Mouse (Mus musculus) liver, embryonic 13.5 days (tissue): ENCODE measurements at regions not wholly inside any gene's neighbourhood (a gene's known extent, or its start where the extent isn't known, plus 50 kb on each side); places are given as distances from the start of the nearest gene placed in this dataset.

ENCODE experiments used
- ATAC-seq: fragments of 200-750 bp; cut with Nextera tagmentation; 2 replicates; pipeline ENCODE4 v1.8.0; 2017; ENCODE audit warnings: low read depth, mild to moderate bottlenecking, moderate number of reproducible peaks, moderate library complexity
- DNase-seq: peaks from one replicate; pipeline ENCODE4 v3.0.0; 2022
- H3K27ac ChIP-seq: fragments of 300-500 bp; sonication (generic); 2 replicates; pipeline ENCODE4 v1.5.1; 2015; ENCODE audit warnings: moderate library complexity, mild to moderate bottlenecking, inconsistent platforms
- H3K27me3 ChIP-seq: fragments of 300-500 bp; sonication (generic); 2 replicates; pipeline ENCODE4 v1.6.1; 2015; ENCODE audit warnings: mild to moderate bottlenecking, inconsistent platforms
- H3K36me3 ChIP-seq: fragments of 300-500 bp; sonication (generic); 2 replicates; pipeline ENCODE4 v1.6.1; 2015; ENCODE audit warnings: mild to moderate bottlenecking, inconsistent platforms
- H3K4me1 ChIP-seq: fragments of 300-500 bp; sonication (generic); replicated peaks from 2 replicates; pipeline ENCODE4 v1.6.1; 2015; ENCODE audit warnings: inconsistent platforms
- H3K4me2 ChIP-seq: fragments of 300-500 bp; sonication (generic); 2 replicates; pipeline ENCODE4 v1.6.1; 2015; ENCODE audit warnings: inconsistent platforms, mild to moderate bottlenecking, moderate library complexity
- H3K4me3 ChIP-seq: fragments of 300-500 bp; sonication (generic); replicated peaks from 2 replicates; pipeline ENCODE4 v1.5.1; 2015; ENCODE audit warnings: mild to moderate bottlenecking, inconsistent platforms
- H3K9ac ChIP-seq: fragments of 300-500 bp; sonication (generic); 2 replicates; pipeline ENCODE4 v1.6.1; 2015; ENCODE audit warnings: mild to moderate bottlenecking, inconsistent platforms
- H3K9me3 ChIP-seq: fragments of 300-500 bp; sonication (generic); replicated peaks from 2 replicates; pipeline ENCODE4 v1.6.1; 2016; ENCODE audit warnings: inconsistent platforms
- WGBS: fragments of 180-500 bp; shearing (Covaris S2); methylation state at CpG from one replicate; pipeline ENCODE4 v1.1.7; 2015; ENCODE audit not compliant: insufficient replicate concordance; 5-methylcytosine and 5-hydroxymethylcytosine counted together

DNA sequence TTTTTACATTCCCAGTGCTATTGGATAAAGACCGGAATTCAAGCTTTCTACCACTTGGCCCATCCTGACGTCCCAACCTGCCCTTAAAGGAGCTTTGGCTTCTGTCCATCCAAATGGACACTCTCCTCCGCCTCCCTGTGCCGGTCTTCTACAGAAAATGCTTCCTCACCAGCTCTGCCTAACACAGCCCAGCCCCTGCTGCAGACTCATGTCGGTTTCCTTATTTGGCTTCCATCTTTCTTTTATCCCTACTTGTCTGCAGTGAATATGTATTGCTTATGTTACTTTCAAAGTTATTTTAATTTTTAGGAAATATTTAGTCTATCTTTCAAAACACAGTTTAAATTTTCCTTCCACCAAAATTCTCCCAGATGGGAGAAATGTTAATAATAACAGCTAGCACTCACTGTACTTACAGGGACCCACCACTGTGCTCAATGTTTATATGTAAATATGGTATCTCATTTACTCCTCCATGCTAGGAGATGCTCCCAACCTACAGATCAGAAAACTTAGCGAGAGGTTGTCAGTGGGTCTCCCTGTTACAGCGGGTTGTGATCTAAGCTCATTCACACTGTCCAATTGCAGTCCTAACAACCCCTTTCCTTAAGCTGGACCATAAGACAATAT lies 118.6 kb downstream of the Sptssa start:
- 76% methylated on average over 7 of the region's 7 CpGs for WGBS
- no peaks in the 10 kb centered on the region for H3K4me1 ChIP-seq
- DNase-seq (no peak), ATAC-seq (no peak)
- no peak overlapping the region for H3K27ac ChIP-seq
- no peak overlapping the region for H3K9ac ChIP-seq
- H3K9me3 ChIP-seq, result no peaks in the 10 kb centered on the region
- no peaks in the 10 kb centered on the region for H3K36me3 ChIP-seq
- no peak overlapping the region for H3K4me3 ChIP-seq
- no peaks in the 10 kb centered on the region for H3K27me3 ChIP-seq
- no peak overlapping the region for H3K4me2 ChIP-seq

DNA sequence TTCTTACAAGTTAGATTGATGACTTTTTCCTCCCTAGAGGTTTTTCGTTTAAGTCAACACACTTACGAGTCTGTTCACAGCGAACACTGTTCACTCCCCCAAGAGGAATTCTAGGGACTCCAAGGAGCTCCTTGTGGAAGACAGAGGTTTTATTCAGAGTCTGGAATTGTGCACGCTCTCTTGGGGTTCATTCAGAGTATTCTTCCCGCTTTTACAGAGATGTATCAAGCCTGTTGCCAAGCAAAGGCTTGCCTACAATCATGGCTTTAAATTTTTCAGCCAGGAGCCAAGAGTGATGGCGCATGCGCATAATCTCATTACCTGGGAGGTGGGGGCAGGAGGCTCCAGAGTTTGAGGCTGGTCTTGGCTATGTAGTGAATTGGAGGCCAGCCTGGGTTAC lies 119.4 kb downstream of the Sptssa start:
- Histone ChIP-seq H3K4me3 (no peak overlapping the region), H3K27ac (no peak overlapping the region), H3K36me3 (no peaks in the 10 kb centered on the region), H3K9me3 (no peaks in the 10 kb centered on the region), H3K4me2 (no peak overlapping the region), H3K4me1 (no peaks in the 10 kb centered on the region), H3K27me3 (no peaks in the 10 kb centered on the region), H3K9ac (no peak overlapping the region)
- ATAC-seq, result no peak
- no peak for DNase-seq
- WGBS, result 77% methylated on average over 7 of the region's 7 CpGs

DNA sequence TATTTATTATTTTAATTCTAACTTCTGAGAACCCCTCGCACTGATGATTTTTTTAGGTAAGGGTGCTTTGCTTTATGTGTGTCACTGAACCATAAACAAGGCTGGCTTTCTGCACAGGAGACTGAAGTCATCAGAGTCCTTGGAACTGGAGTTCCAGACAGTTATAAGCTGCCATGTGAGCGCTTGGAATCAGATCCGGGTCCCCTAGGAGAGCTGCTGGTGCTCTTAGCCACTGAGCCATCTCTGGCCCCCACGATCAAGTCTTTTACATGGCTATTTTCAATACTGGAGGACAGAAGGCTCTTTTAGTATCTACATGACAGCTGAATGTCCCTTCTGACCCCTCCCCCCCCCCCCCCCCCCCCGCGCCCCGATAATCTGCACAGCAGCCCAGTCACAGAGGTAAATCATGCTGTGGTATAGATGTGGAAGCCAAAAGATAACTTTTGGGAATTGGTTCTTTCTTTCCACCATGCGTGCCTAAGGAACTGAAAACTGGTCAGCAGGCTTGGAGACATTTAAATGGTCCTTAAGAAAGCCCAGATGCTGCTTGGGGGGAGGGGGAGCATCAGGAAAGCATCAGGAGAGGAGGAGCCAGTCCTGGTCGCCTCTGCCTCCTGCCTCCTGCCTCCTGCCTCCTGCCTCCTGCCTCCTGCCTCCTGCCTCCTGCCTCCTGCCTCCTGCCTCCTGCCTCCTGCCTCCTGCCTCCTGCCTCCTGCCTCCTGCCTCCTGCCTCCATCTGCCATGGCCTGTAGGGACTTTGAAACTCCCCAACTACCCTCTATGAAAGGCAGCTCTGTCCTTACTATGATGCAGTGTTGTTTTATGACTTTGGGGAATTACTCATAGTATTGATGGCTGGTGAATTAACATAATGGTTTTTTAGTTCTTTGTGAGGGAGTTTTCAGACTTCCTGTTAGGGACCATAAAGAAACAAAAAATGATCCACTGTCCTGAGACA lies 120.5 kb downstream of the Sptssa start:
- no peak for DNase-seq

DNA sequence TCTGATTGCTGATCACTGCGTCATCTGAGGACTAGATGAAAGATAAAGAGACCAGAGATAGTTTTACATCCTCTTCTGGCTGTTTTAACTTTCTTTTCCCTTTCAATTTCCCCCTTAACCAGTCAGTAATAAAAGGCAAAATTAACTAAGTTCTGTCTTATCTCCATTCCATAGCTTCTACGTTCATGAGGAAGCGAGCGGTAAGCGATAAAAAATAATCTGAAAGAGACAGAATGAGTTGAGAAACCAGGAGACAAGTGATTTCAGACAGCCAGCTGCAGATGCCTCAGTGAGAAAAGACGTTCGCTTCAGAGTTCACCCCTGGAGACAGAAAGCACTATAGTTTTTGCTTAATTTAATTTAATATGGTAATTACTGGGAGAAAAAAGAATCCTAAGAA lies 121.5 kb downstream of the Sptssa start:
- no peak overlapping the region for H3K4me3 ChIP-seq
- 34% methylated on average over 7 of the region's 7 CpGs for WGBS
- no peak overlapping the region for H3K9ac ChIP-seq
- H3K4me2 ChIP-seq, result no peak overlapping the region
- ATAC-seq (no peak), DNase-seq (no peak)
- no peak overlapping the region for H3K27ac ChIP-seq
- H3K4me1 ChIP-seq, result no peaks in the 10 kb centered on the region
- no peaks in the 10 kb centered on the region for H3K9me3 ChIP-seq
- no peaks in the 10 kb centered on the region for H3K36me3 ChIP-seq
- H3K27me3 ChIP-seq, result no peaks in the 10 kb centered on the region

More for the DNA sequence above, 120.5 kb downstream of the Sptssa start:
- Histone ChIP-seq H3K9me3 (no peaks in the 10 kb centered on the region), H3K4me2 (no peak overlapping the region), H3K27ac (no peak overlapping the region), H3K9ac (no peak overlapping the region), H3K4me3 (no peak overlapping the region), H3K36me3 (no peaks in the 10 kb centered on the region), H3K4me1 (no peaks in the 10 kb centered on the region), H3K27me3 (no peaks in the 10 kb centered on the region)
- ATAC-seq, result no peak
- WGBS, result 43% methylated on average over 6 of the region's 9 CpGs

DNA sequence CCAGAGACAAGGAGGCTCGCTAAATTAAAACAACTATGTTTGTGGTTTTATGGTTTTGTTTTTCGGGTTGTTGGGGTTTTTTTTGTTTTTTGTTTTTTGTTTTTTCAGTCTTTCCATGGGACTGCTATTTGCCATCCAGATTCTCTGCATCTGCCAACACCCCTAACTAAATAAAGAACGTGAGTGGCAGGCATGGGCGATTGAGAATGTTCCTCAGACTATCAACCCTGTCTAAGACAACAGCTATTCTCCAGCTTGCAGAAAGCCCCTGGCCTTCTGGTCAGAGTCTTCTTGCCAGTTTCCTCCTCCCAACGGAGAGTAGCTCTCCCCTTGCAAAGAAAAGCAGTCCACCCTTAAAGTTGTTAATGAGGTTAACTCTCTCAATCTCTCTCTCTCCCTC lies 123.2 kb downstream of the Sptssa start:
- Histone ChIP-seq H3K36me3 (no peaks in the 10 kb centered on the region), H3K27ac (no peak overlapping the region), H3K4me2 (no peak overlapping the region), H3K4me1 (no peaks in the 10 kb centered on the region), H3K9me3 (no peaks in the 10 kb centered on the region), H3K4me3 (no peak overlapping the region), H3K27me3 (no peaks in the 10 kb centered on the region), H3K9ac (no peak overlapping the region)
- no peak for DNase-seq
- ATAC-seq, result no peak
- 33% methylated on average over 5 of the region's 5 CpGs for WGBS

DNA sequence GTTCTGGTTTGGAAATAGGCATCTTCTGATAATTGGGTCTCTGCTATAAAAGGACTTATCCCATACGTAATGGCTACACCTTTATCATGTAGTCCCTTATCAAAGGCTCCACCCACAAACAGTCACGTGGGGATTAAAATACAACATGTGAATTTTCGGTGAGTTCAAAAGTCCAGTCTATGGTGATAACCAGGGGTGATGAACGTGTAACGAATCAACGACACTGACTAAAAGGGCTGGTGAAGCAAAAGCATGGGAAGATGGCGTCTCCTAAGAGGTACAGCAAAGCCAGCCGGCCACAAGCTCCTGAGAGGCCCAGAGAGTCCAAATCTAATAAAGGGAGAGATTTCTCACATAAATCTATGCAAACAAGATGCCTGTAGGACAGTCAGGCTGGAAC lies 124.3 kb downstream of the Sptssa start:
- DNase-seq, result no peak
- H3K36me3 ChIP-seq, result no peaks in the 10 kb centered on the region
- no peak for ATAC-seq
- 62% methylated on average over 8 of the region's 8 CpGs for WGBS
- no peak overlapping the region for H3K4me2 ChIP-seq
- no peaks in the 10 kb centered on the region for H3K9me3 ChIP-seq
- H3K4me1 ChIP-seq, result no peaks in the 10 kb centered on the region
- H3K9ac ChIP-seq, result no peak overlapping the region
- no peak overlapping the region for H3K27ac ChIP-seq
- no peak overlapping the region for H3K4me3 ChIP-seq
- no peaks in the 10 kb centered on the region for H3K27me3 ChIP-seq

DNA sequence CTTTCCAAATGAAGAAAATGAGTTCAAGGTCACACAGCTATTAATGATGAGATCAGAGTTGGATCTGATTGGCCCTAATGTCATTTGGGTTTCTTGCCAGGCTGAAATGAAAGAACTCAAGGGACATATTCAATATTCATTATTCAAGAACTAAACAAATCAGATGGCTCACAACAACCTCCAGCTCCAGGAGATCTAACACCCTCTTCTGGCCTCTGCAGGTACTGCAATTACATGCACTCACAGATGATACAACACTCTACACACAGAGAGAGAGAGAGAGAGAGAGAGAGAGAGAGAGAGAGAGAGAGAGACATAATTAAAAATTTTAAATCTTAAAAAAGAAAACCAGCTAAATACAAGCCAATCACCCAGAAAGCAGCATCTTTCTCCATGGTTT lies 128.3 kb downstream of the Sptssa start:
- Histone ChIP-seq H3K27ac (no peak overlapping the region), H3K36me3 (no peaks in the 10 kb centered on the region), H3K4me2 (no peak overlapping the region), H3K27me3 (no peaks in the 10 kb centered on the region), H3K9ac (no peak overlapping the region), H3K9me3 (no peaks in the 10 kb centered on the region), H3K4me1 (no peaks in the 10 kb centered on the region), H3K4me3 (no peak overlapping the region)
- no peak for DNase-seq
- ATAC-seq, result no peak

DNA sequence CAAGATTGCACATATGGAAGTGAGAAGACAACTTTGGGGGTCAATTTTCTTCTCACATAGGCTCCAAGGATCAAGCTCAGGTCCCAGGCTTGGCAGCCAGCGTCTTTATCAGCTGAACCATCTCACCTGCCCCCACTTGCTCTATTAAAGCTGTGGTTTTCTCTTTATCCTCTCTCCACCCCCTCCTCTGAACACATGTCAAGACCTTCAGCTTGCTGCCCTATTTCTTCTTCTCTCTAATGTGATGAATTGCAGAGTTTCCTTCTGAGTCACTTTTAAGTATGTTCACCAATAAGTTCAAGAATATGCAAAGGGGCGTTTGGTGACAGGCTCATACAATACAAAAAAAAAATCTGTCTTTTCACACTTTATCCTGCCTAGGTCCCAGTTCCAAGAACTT lies 128.8 kb downstream of the Sptssa start:
- 45% methylated on average over 2 of the region's 2 CpGs for WGBS
- Histone ChIP-seq H3K4me3 (no peak overlapping the region), H3K27ac (no peak overlapping the region), H3K4me2 (no peak overlapping the region), H3K4me1 (no peaks in the 10 kb centered on the region), H3K27me3 (no peaks in the 10 kb centered on the region), H3K9me3 (no peaks in the 10 kb centered on the region), H3K9ac (no peak overlapping the region), H3K36me3 (no peaks in the 10 kb centered on the region)
- no peak for DNase-seq
- ATAC-seq, result no peak

DNA sequence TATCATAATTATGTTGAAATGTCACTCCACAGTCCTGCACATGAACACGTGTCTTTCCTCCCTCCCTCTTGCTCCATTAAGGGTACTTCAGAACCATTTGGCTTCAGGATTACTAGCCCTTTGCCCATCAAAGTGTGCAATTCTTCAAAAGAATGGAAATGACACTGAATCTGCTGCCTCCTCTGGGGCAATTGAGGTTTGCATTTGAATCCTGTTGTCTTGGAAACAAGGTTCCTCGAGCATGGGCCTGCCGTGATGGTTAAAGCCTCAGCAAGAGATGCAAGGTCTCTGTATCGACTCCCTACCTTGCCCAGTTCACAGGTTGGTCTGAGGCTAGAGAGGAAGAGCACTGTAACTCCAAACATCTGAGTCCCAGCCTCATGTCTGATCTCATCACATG lies 136.0 kb downstream of the Sptssa start:
- WGBS, result 48% methylated on average over 4 of the region's 4 CpGs
- DNase-seq (no peak), ATAC-seq (no peak)
- Histone ChIP-seq H3K4me1 (no peaks in the 10 kb centered on the region), H3K27me3 (no peaks in the 10 kb centered on the region), H3K4me3 (no peak overlapping the region), H3K27ac (no peak overlapping the region), H3K9ac (no peak overlapping the region), H3K4me2 (no peak overlapping the region), H3K9me3 (no peaks in the 10 kb centered on the region), H3K36me3 (no peaks in the 10 kb centered on the region)

DNA sequence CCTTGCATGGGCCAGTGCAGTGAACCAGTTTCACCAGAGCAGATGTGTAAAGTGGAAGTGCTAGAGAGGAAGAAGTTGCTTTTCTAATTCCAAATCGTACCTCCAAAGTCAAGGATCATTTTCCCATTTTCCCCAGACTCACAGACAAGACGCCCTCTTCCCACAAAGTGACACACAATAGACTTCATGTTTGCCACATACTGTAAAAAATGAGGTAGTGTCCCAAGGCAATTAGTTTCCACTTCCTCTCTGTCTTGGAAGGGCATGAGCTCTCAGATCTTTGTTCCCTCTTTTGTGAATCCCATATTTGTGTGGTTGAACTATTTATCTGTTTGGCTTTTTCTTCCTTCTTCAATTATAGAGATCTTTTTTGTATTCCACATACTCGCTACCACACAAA lies 137.0 kb downstream of the Sptssa start:
- Histone ChIP-seq H3K27ac (no peak overlapping the region), H3K4me2 (no peak overlapping the region), H3K9me3 (no peaks in the 10 kb centered on the region), H3K4me3 (no peak overlapping the region), H3K36me3 (no peaks in the 10 kb centered on the region), H3K27me3 (no peaks in the 10 kb centered on the region), H3K4me1 (no peaks in the 10 kb centered on the region), H3K9ac (no peak overlapping the region)
- DNase-seq (no peak), ATAC-seq (no peak)
- WGBS, result 33% methylated on average over 3 of the region's 3 CpGs

DNA sequence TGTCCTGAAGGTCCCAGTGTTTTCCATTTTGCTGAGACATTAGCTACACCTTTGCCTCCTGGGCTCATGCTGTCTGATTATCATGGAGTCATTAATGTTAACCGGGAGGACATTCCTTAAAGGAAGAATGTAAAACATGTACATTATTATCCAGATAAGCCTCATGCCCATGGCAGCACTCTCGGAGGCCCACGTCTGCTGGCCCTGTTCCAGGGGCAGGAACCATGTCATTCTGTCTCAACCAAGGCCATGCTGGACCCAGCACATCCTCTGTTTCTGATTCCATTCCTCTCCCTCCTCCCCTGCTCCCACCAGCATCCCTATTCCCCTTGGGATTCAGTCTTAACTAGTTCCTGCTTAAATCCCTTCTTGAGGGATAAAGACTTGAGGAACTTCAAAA lies 139.1 kb downstream of the Sptssa start:
- Histone ChIP-seq H3K4me3 (no peak overlapping the region), H3K36me3 (no peaks in the 10 kb centered on the region), H3K27me3 (no peaks in the 10 kb centered on the region), H3K27ac (no peak overlapping the region), H3K4me1 (no peaks in the 10 kb centered on the region), H3K4me2 (no peak overlapping the region), H3K9ac (no peak overlapping the region), H3K9me3 (no peaks in the 10 kb centered on the region)
- DNase-seq (no peak), ATAC-seq (no peak)
- 42% methylated on average over 3 of the region's 3 CpGs for WGBS

DNA sequence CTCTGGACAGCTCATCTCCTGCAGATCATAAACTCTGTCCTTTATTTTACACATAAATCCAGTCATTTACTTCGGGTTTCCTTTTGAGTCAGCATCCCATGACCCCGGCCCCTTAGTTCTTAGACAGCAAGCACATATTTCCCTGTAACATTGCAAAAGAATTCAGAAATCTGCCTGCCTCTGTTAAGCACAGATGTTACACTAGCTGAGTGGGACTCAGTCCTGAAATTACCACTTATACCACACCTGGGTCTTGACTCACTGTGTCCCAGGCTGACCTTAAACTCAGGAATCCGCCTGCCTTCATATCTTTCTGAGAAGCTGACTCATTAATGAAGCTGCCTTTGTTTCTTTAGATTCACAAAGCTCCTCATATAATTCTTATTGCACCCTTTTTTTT lies 139.9 kb downstream of the Sptssa start:
- no peak for DNase-seq
- no peak overlapping the region for H3K4me3 ChIP-seq
- H3K27me3 ChIP-seq, result no peaks in the 10 kb centered on the region
- H3K9me3 ChIP-seq, result no peaks in the 10 kb centered on the region
- no peak overlapping the region for H3K9ac ChIP-seq
- no peak overlapping the region for H3K27ac ChIP-seq
- ATAC-seq, result no peak
- no peaks in the 10 kb centered on the region for H3K4me1 ChIP-seq
- 52% methylated on average over 3 of the region's 3 CpGs for WGBS
- no peak overlapping the region for H3K4me2 ChIP-seq
- H3K36me3 ChIP-seq, result no peaks in the 10 kb centered on the region
